Mouse (Mus musculus) frontal cortex, adult 2 months (tissue): Measurements from ENCODE around the gene Sdad1. TPM values are rescaled to one million over a fixed set of nuclear protein-coding genes. Genes with fewer than 3 reads are reported as not detected.
A peak's percentile ranks its signal among the peaks of the same experiment; 100 is the strongest.

Source experiments
- DNase-seq, 2 experiments: peaks; one replicate each; pipeline ENCODE4 v3.0.0; 2022; ENCODE audit warnings: low spot score in 1 of 2; ENCODE audit errors: extremely low spot score in 1 of 2
- polyA plus RNA-seq: library from polyadenylated mRNA; depleted of rRNA; stranded (reverse); fragments of >200 nt; gene quantifications from 2 replicates; pipeline ENCODE4 v1.2.3, GENCODE M21; 2012; rRNA removed

Gene Sdad1
- polyA plus RNA-seq, 1 experiment = 15.4 TPM

DNA sequence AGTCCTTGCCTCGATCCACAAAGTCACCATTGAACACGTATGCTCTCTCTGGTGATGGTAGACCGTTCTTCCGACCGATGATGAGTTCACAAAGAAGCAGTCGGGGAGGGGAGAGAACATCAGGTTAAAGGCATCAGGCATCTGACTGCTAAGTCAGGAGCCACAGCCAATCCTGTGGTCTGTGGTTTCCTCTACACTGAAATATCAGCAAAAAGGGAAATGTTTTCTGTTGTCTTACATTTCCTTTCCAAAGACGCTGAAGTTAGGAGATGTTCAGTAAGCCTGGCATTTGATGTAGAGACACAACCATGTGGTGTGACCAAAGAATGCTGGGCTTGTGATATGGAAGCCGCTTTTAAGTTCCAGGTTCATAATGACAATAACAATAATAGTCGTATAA is 64.8 kb downstream of the Sdad1 start:
- DNase-seq = no peak

GRCm38 (mm10) chr5:92244900-92245299 is 65.4 kb downstream of the Sdad1 start:
- no peak for DNase-seq

DNA sequence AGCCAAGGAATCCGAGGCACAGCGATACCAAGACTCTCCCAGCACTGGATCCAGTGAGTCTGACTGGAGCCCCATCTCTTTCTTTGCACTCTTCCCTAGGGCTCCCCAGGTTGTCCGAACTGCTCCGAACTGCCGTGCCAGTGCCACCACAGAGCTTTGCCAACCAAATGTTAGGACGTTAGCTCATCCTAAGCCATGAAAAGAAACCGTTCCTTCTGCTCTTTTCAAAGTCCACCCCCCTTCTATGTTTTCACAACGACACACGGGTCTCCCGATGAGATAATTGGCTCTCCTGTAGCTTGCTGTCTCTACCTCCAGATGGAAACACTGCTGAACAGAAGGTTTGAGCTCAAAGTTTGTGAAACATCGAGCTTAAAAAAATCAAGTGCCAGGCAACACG is 69.5 kb downstream of the Sdad1 start:
- peak; percentile 21 to 34 for DNase-seq

DNA sequence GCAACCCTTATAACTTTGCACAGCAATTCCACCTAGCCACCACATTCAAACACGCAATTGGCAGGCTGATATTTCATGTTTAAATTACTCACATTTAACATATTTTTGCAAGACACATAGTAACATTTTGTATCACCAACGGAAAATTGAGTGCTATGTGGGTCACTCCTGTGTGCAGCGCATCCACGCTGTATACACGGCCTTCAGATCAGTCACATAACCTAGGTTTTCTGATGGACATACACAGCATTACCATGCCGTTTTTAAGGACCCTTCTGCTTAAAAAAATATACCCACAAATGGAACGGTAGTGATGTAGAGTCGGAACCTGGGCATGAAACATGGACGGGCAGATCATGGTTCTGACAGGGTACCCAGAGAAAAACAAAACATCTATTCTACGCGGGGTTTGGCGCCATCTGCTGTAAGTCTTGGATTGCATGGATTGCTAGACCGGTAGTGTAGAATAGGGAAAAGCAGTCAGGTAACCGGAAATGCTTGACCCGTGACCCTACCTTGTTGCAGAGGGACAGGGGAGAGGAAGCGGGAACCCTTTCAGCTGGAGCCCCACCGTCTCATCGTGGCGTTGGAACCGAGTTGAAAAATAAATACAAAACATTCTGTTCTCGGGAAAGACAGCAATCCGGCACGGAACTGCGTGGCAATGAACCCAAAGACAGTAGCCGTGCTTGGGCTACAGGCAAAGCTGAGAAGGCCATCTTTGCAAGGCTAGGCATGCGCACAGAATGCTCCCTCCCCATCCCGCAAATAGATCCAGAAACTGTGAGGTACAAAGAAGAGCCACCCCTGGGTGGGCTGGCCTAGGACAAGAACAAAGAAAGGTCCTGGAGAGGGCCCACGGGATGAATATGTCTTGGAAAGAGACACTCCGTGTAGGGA is 70.7 kb downstream of the Sdad1 start:
- DNase-seq = peak; percentile 60 to 90

GRCm38 (mm10) chr5:92234939-92235557 is 75.2 kb downstream of the Sdad1 start:
- DNase-seq = no peak

Other genes with a start within 250 kb of the Sdad1 start
- 117 and 131 TPM in 2 replicates for gene G3bp2, start 226.8 kb downstream of the Sdad1 start, polyA plus RNA-seq
- 50.2 and 50.7 TPM in 2 replicates for gene Uso1, start 172.5 kb downstream of the Sdad1 start, polyA plus RNA-seq
- gene U90926, start 95.1 kb downstream of the Sdad1 start, polyA plus RNA-seq = not detected in 2 replicates
- gene Ppef2, start 54.2 kb downstream of the Sdad1 start, polyA plus RNA-seq = 1.8 and 2.0 TPM in 2 replicates
- gene Naaa, start 32.3 kb downstream of the Sdad1 start, polyA plus RNA-seq = 39.1 and 41.2 TPM in 2 replicates
- 0.15 and 0.22 TPM in 2 replicates for gene Cxcl9, start 17.6 kb upstream of the Sdad1 start, polyA plus RNA-seq
- 17.5 and 18.0 TPM in 2 replicates for gene Art3, start 21.3 kb upstream of the Sdad1 start, polyA plus RNA-seq
- 1.4 and 1.9 TPM in 2 replicates for gene Cxcl10, start 38.4 kb upstream of the Sdad1 start, polyA plus RNA-seq
- gene Nup54, start 124.7 kb upstream of the Sdad1 start, polyA plus RNA-seq = 27.7 and 29.2 TPM in 2 replicates
- gene Scarb2, start 196.4 kb upstream of the Sdad1 start, polyA plus RNA-seq = 67.6 TPM in 2 replicates
- gene Fam47e, start 244.6 kb upstream of the Sdad1 start, polyA plus RNA-seq = 0.21 and 0.26 TPM in 2 replicates